Mouse (Mus musculus): ENCODE results near the gene Slc30a9.

- peak; percentile 55 for TF ChIP-seq CTCF (IDR thresholded peaks at IDR 0.05; ENCODE audit: low read depth)
- no peak for TF ChIP-seq EP300 (optimal IDR thresholded peaks at IDR 0.05)
Observed at GRCm38 (mm10) chr5:67266106-67266505, 40.6 kb upstream of the Slc30a9 start.
